Mouse (Mus musculus) ES-E14 (cell line): ENCODE results near the gene Foxa2. TPM values are rescaled to one million over a fixed set of nuclear protein-coding genes. Genes with fewer than 3 reads are reported as not detected.

Source experiments
- DNase-seq: peaks from one replicate; pipeline ENCODE4 v3.0.0-alpha.2; 2013; ENCODE audit warnings: low read depth, low spot score
- H3K27ac ChIP-seq: 2 replicates; pipeline ENCODE4 v1.5.1; 2012; ENCODE audit warnings: low read depth, mild to moderate bottlenecking, low read length, moderate library complexity, mixed read lengths; ENCODE audit not compliant: poor library complexity, insufficient read depth, severe bottlenecking
- H3K36me3 ChIP-seq: 2 replicates; pipeline ENCODE4 v1.6.1; 2012; ENCODE audit warnings: mild to moderate bottlenecking, low read length, moderate library complexity, mixed read lengths; ENCODE audit not compliant: control insufficient read depth, poor library complexity, insufficient read depth, severe bottlenecking
- H3K4me1 ChIP-seq, 2 experiments: fragments of 150-350 bp in 1 of 2; sonication (generic) in 1 of 2; 2 replicates each; pipeline ENCODE4 v1.6.1; 2012; ENCODE audit warnings: low read length in 2 of 2, mild to moderate bottlenecking in 1 of 2, mixed read lengths in 1 of 2; ENCODE audit not compliant: control insufficient read depth in 2 of 2, insufficient read depth in 2 of 2, poor library complexity in 1 of 2
- H3K4me3 ChIP-seq, 2 experiments: fragments of 150-350 bp in 1 of 2; sonication (generic) in 1 of 2; 2 replicates each; pipeline ENCODE4 v1.5.1; 2012; ENCODE audit warnings: low read length in 2 of 2, low read depth in 1 of 2, mild to moderate bottlenecking in 1 of 2, mixed read lengths in 1 of 2; ENCODE audit not compliant: insufficient read depth in 1 of 2, poor library complexity in 1 of 2, severe bottlenecking in 1 of 2
- H3K9ac ChIP-seq: 2 replicates; pipeline ENCODE4 v1.6.1; 2012; ENCODE audit warnings: low read depth, mild to moderate bottlenecking, low read length, mixed read lengths; ENCODE audit not compliant: poor library complexity, insufficient read depth, severe bottlenecking
- H3K9me3 ChIP-seq: fragments of 150-350 bp; sonication (generic); 2 replicates; pipeline ENCODE4 v1.6.1; 2012; ENCODE audit warnings: low read depth, mild to moderate bottlenecking, low read length; ENCODE audit not compliant: control insufficient read depth, insufficient read depth
- CHD2 ChIP-seq: IDR thresholded peaks from 2 replicates; pipeline ENCODE4 v1.6.1; 2014; ENCODE audit warnings: mild to moderate bottlenecking, low read depth, low read length, inconsistent platforms
- HCFC1 ChIP-seq: IDR thresholded peaks from 2 replicates; pipeline ENCODE4 v1.6.1; 2012; ENCODE audit warnings: low read length, inconsistent platforms, borderline replicate concordance; ENCODE audit not compliant: insufficient read depth
- MAFK ChIP-seq: IDR thresholded peaks from 2 replicates; pipeline ENCODE4 v1.6.1; 2014; ENCODE audit warnings: mild to moderate bottlenecking, low read depth, low read length, inconsistent platforms; ENCODE audit not compliant: insufficient read depth
- ZC3H11A ChIP-seq: IDR thresholded peaks from 2 replicates; pipeline ENCODE4 v1.6.1; 2012; ENCODE audit warnings: low read depth, mild to moderate bottlenecking, inconsistent platforms, low read length, borderline replicate concordance
- ZNF384 ChIP-seq: IDR thresholded peaks from 2 replicates; pipeline ENCODE4 v1.6.1; 2012; ENCODE audit warnings: low read depth, low read length, inconsistent platforms
- in situ Hi-C, 2 experiments: fragments of 600-800 bp; cut with MboI; formaldehyde crosslinking; loops; one replicate each; pipeline ENCODE4 v1.15.1; 2025; ENCODE audit warnings: low sequenced_read_pairs in 2 of 2, inconsistent platforms in 1 of 2; ENCODE audit not compliant: unreplicated experiment in 2 of 2
- total RNA-seq: library from RNA; depleted of rRNA; stranded (reverse); fragments of 300-350 nt; gene quantifications from 2 replicates; pipeline ENCODE4 v1.2.3, GENCODE M21; 2012

The Foxa2 gene
- total RNA-seq, 1 experiment: 1.5 TPM

DNA sequence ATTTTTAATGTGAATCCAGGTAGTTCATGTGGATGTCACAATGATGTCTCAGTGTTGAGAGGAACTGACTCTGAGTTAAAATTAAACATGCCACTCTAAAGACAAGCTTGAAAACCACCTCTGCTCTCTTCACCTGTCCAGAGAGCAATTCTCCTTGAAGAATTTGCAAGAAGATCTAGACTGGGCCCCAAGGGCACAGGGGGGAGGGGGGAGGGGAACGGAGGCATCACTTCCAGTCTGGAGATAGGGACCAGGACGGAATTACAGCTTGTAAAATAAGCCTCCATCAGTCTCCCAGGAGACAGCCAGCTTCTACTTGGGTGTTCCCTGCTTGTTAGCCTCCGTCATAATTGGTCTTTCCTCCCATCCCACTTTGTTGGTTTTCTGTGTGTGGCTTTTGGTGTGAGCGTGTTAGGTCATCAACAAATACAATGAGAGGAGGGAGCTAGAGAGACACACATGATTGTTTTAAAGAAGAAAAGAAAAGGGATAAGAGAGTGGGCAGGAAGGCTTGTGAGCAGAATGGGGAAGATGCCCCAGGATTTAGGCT lies 10.1 kb downstream of the Foxa2 start:
- Histone ChIP-seq H3K27ac (no peak overlapping the region), H3K9ac (no peak overlapping the region), H3K4me3 (no peak overlapping the region), H3K36me3 (no peaks in the 10 kb centered on the region), H3K4me1 (peaks cover 0 to 6% of the 10 kb centered on the region in 2 experiments; a peak in 3 of 4 replicates), H3K9me3 (no peaks in the 10 kb centered on the region)
- TF ChIP-seq CHD2 (no peak), ZNF384 (no peak), ZC3H11A (no peak), MAFK (no peak), HCFC1 (no peak)
- in situ Hi-C loops: loop anchor here in 1 of 2 experiments (5.0 to 25.0 kb wide), 4 partner anchors 674 to 1824 kb away; partner anchors contain the start of genes Insm1, Nkx2-4 and Pax1
- DNase-seq: no peak

DNA sequence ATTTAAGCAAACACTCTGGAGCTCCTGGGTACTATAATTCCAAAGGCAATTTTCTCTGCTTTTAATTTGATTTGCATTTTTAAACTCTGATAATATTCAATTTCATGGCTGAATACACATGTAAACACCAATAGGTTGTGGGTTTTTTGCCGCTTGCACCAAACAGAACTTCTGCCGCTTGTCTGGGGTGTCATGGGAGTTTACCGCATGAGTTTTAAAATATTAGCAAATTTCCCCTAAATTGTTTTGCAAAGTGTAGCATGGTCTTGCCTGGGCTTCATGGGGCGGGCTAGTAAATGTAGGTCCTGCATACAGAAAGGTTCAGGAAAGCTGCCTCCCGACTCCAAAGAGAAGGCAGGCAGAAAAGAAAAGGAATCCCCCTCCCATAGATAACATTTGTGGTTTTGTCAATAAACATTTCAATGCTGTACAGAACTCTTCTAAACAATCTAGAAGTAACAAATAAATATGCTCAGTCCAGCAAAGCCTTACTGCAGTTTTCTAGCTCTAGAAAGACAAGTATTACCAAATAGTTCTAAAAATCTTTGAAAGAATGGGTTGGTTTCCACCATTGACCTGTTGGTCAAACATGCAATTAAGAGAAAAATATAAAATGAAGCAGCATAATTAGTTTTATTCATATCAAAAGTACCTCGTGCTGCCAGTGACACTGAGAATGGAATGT lies 15.6 kb downstream of the Foxa2 start:
- TF ChIP-seq CHD2: no peak
- TF ChIP-seq ZNF384: no peak
- no peak for TF ChIP-seq MAFK
- Histone ChIP-seq H3K27ac (no peak overlapping the region), H3K36me3 (no peaks in the 10 kb centered on the region), H3K4me3 (no peak overlapping the region), H3K9me3 (no peaks in the 10 kb centered on the region), H3K9ac (no peak overlapping the region), H3K4me1 (peaks cover 0 to 2% of the 10 kb centered on the region in 2 experiments; a peak in 1 of 4 replicates)
- in situ Hi-C loops: loop anchor here in 1 of 2 experiments (10.0 to 25.0 kb wide), 3 partner anchors 944 to 1819 kb away; partner anchors contain the start of genes Insm1 and Nkx2-4
- no peak for DNase-seq

DNA sequence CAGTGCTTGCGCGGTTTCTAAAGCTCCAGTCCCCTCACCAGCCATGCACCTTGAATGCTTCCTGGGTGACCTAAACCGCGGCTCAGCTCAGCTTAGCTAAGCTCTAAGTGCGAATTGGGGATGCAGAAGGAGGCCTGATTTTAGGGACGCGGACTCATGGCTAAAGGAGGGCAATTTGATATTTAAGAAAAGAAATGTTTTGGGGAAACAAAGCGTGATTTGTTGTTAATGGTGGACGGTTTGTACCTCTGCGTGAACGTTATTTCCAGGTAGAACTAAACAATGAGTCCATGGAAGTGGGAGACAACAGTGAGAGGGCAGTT lies 16.2 kb downstream of the Foxa2 start:
- no peak overlapping the region for H3K9ac ChIP-seq
- H3K9me3 ChIP-seq: no peaks in the 10 kb centered on the region
- no peak for DNase-seq
- no peak overlapping the region; a peak in 1 of 4 replicates for H3K4me3 ChIP-seq
- H3K36me3 ChIP-seq: no peaks in the 10 kb centered on the region
- no peak overlapping the region for H3K27ac ChIP-seq
- TF ChIP-seq ZNF384 (no peak), MAFK (no peak), HCFC1 (no peak), ZC3H11A (no peak), CHD2 (no peak)
- H3K4me1 ChIP-seq: peaks cover 0 to 2% of the 10 kb centered on the region in 2 experiments; a peak in 1 of 4 replicates
- in situ Hi-C loops: loop anchor here in 1 of 2 experiments (10.0 to 25.0 kb wide), 3 partner anchors 943 to 1818 kb away; partner anchors contain the start of genes Insm1 and Nkx2-4

DNA sequence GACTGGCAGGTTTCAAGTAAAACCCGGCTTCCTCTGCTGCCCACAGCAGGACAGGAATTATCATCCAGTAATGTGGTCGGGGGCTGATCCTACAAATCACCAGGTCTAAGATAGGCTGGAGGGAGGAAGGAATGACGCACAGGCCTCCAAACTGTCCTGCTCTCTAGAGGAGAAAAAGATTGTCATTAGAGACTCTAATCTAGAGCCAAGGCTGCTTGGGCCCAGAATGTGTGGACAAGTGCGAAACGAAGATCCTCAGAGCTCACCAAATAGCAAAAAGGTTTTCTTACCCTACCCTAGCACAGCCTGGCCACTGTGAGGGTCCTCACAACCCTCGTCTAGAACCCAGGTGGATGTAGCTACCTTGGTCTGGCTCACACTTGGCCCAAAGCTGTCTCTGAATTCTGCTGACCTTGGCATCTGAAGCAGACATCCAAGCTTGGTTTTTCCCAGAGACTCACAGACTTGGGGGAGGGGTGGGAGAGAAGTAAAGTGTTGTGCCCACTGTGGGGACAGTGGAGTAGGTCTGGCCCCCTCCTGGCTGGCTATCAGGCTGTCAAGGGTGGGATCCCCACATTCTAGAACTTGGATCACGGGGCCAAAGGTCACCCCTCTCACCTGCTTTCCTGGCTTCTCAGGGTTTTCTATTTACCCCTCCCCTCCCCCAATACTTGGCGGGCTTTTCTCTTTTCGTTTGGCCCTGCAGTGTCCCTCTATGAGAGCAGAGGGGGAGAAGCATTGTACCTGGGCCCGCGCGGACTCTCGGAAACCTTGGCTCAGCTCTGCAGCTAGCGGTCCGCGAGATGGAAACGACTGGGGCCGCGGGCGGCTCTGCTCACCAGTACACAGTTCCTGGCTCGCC lies 16.8 kb downstream of the Foxa2 start:
- DNase-seq: no peak

More for the DNA sequence above, 16.8 kb downstream of the Foxa2 start:
- no peak overlapping the region for H3K9ac ChIP-seq
- in situ Hi-C loops: loop anchor here in 1 of 2 experiments (10.0 to 25.0 kb wide), 3 partner anchors 943 to 1818 kb away; partner anchors contain the start of genes Insm1 and Nkx2-4
- H3K4me3 ChIP-seq: no peak overlapping the region; a peak in 1 of 4 replicates
- no peak for TF ChIP-seq ZNF384
- no peak for TF ChIP-seq HCFC1
- TF ChIP-seq CHD2: no peak
- no peak for TF ChIP-seq ZC3H11A
- TF ChIP-seq MAFK: 0 out of 2 replicates have a peak, but pooled peaks have one; percentile 26
- H3K4me1 ChIP-seq: peaks cover 0 to 2% of the 10 kb centered on the region in 2 experiments; a peak in 1 of 4 replicates
- no peak overlapping the region for H3K27ac ChIP-seq
- H3K9me3 ChIP-seq: no peaks in the 10 kb centered on the region
- no peaks in the 10 kb centered on the region for H3K36me3 ChIP-seq
